Mouse (Mus musculus) embryonic facial prominence, embryonic 14.5 days (tissue): ENCODE data around the gene Zfp747. TPM values are rescaled to one million over a fixed set of nuclear protein-coding genes. Genes with fewer than 3 reads are reported as not detected.
"Not testable (repeated sequence)": the region's sequence is repeated elsewhere in the genome, so short reads cannot be mapped to it uniquely, and the experiment has no call there.

Experiments
- ATAC-seq: fragments of 200-750 bp; cut with Nextera tagmentation; 2 replicates; pipeline ENCODE4 v1.8.0; 2017; ENCODE audit warnings: low read depth, moderate number of reproducible peaks, moderate TSS enrichment
- DNase-seq: peaks from one replicate; pipeline ENCODE4 v3.0.0-alpha.2; 2015; ENCODE audit warnings: low spot score
- H3K27ac ChIP-seq: fragments of 300-500 bp; sonication (generic); replicated peaks from 2 replicates; pipeline ENCODE4 v1.5.1; 2014; ENCODE audit warnings: low read depth, mild to moderate bottlenecking, low read length, moderate library complexity
- H3K27me3 ChIP-seq: fragments of 300-500 bp; sonication (generic); replicated peaks from 2 replicates; pipeline ENCODE4 v1.6.1; 2014; ENCODE audit warnings: low read length; ENCODE audit not compliant: control insufficient read depth, insufficient read depth
- H3K36me3 ChIP-seq: fragments of 300-500 bp; sonication (generic); 2 replicates; pipeline ENCODE4 v1.6.1; 2014; ENCODE audit warnings: low read length, mixed read lengths; ENCODE audit not compliant: control insufficient read depth, insufficient read depth
- H3K4me1 ChIP-seq: fragments of 300-500 bp; sonication (generic); 2 replicates; pipeline ENCODE4 v1.6.1; 2014; ENCODE audit warnings: antibody characterized with exemption, low read length; ENCODE audit not compliant: control insufficient read depth, insufficient read depth
- H3K4me2 ChIP-seq: fragments of 300-500 bp; sonication (generic); 2 replicates; pipeline ENCODE4 v1.6.1; 2014; ENCODE audit warnings: low read depth, mild to moderate bottlenecking, low read length, moderate library complexity, mixed read lengths
- H3K4me3 ChIP-seq: fragments of 300-500 bp; sonication (generic); 2 replicates; pipeline ENCODE4 v1.5.1; 2014; ENCODE audit warnings: low read depth, mild to moderate bottlenecking, low read length
- H3K9ac ChIP-seq: fragments of 300-500 bp; sonication (generic); 2 replicates; pipeline ENCODE4 v1.6.1; 2014; ENCODE audit warnings: low read depth, mild to moderate bottlenecking, low read length, moderate library complexity, mixed read lengths
- H3K9me3 ChIP-seq: fragments of 300-500 bp; sonication (generic); 2 replicates; pipeline ENCODE4 v1.6.1; 2016; ENCODE audit warnings: low read length; ENCODE audit not compliant: control insufficient read depth
- WGBS: fragments of 180-500 bp; shearing (Covaris S2); extraction: QIAGEN DNeasy Blood & Tissue Kit; methylation state at CpG from one replicate; pipeline ENCODE4 v1.1.7; 2014; 5-methylcytosine and 5-hydroxymethylcytosine counted together
- polyA plus RNA-seq: library from polyadenylated mRNA; unstranded; fragments of >200 nt; fragmentation: Nextera tagmentation; extraction: Ambion mirVana; gene quantifications from 2 replicates; pipeline ENCODE4 v1.2.1, GENCODE M21; 2014

Gene Zfp747
- polyA plus RNA-seq, 1 experiment from 2014 or later, result 4.9 TPM

- Histone ChIP-seq H3K27ac (peak within 1 kb of the TSS; percentile 90), H3K27me3 (no peaks in the 10 kb centered on the region), H3K9me3 (no peaks in the 10 kb centered on the region), H3K4me3 (peak within 1 kb of the TSS; percentile 83), H3K4me1 (peaks cover 7% of the 10 kb centered on the region), H3K9ac (peak within 1 kb of the TSS; percentile 91), H3K36me3 (peaks cover 22% of the 10 kb centered on the region), H3K4me2 (peak within 1 kb of the TSS; percentile 84)
- under 1% methylated on average over 38 of the region's 76 CpGs for WGBS
- ATAC-seq, result peak; percentile 95
- DNase-seq, result peak; percentile 93
These were observed 30.1 kb downstream of the Zfp747 start, which contains the start of gene Zfp768 for GRCm38 (mm10) chr7:127345512-127346325. Gene Zfp768 (minus strand): TSS chr7:127345589.

- no peaks in the 10 kb centered on the region for H3K27me3 ChIP-seq
- peak overlapping the region; percentile 91 for H3K9ac ChIP-seq
- peak overlapping the region; percentile 84 for H3K4me2 ChIP-seq
- peak overlapping the region; percentile 83 for H3K4me3 ChIP-seq
- H3K27ac ChIP-seq, result peak overlapping the region; percentile 90
- DNase-seq (peak; percentile 24), ATAC-seq (peak; percentile 34)
- under 1% methylated on average over 30 of the region's 42 CpGs for WGBS
- H3K9me3 ChIP-seq, result no peaks in the 10 kb centered on the region
- H3K4me1 ChIP-seq, result peaks cover 7% of the 10 kb centered on the region
- peaks cover 22% of the 10 kb centered on the region for H3K36me3 ChIP-seq
These were observed 30.8 kb downstream of the Zfp747 start for GRCm38 (mm10) chr7:127345092-127345491.

GRCm38 (mm10) chr7:127344371-127344770 lies 31.5 kb downstream of the Zfp747 start:
- Histone ChIP-seq H3K9me3 (no peaks in the 10 kb centered on the region), H3K4me3 (peak overlapping the region; percentile 83), H3K27me3 (no peaks in the 10 kb centered on the region), H3K36me3 (peaks cover 22% of the 10 kb centered on the region), H3K27ac (no peak overlapping the region), H3K4me2 (peak overlapping the region; percentile 84), H3K9ac (peak overlapping the region; percentile 91), H3K4me1 (peaks cover 7% of the 10 kb centered on the region)
- ATAC-seq (no peak), DNase-seq (no peak)
- 88% methylated on average over 8 of the region's 8 CpGs for WGBS

- 95% methylated on average over 38 of the region's 38 CpGs for WGBS
- ATAC-seq (no peak), DNase-seq (no peak)
- H3K27me3 ChIP-seq, result no peaks in the 10 kb centered on the region
- H3K4me2 ChIP-seq, result no peak overlapping the region
- peaks cover 7% of the 10 kb centered on the region for H3K4me1 ChIP-seq
- peaks cover 22% of the 10 kb centered on the region for H3K36me3 ChIP-seq
- H3K27ac ChIP-seq, result no peak overlapping the region
- H3K9me3 ChIP-seq, result no peaks in the 10 kb centered on the region
- H3K9ac ChIP-seq, result no peak overlapping the region
- no peak overlapping the region for H3K4me3 ChIP-seq
These were observed 32.4 kb downstream of the Zfp747 start for GRCm38 (mm10) chr7:127343351-127344019.

GRCm38 (mm10) chr7:127342888-127343287 lies 33.0 kb downstream of the Zfp747 start:
- DNase-seq, result no peak
- no peak overlapping the region for H3K27ac ChIP-seq
- H3K36me3 ChIP-seq, result peaks cover 22% of the 10 kb centered on the region
- WGBS, result 90% methylated on average over 7 of the region's 7 CpGs
- no peak overlapping the region for H3K4me3 ChIP-seq
- no peaks in the 10 kb centered on the region for H3K27me3 ChIP-seq
- peaks cover 7% of the 10 kb centered on the region for H3K4me1 ChIP-seq
- no peaks in the 10 kb centered on the region for H3K9me3 ChIP-seq
- no peak overlapping the region for H3K4me2 ChIP-seq
- no peak overlapping the region for H3K9ac ChIP-seq
- ATAC-seq, result no peak

DNA sequence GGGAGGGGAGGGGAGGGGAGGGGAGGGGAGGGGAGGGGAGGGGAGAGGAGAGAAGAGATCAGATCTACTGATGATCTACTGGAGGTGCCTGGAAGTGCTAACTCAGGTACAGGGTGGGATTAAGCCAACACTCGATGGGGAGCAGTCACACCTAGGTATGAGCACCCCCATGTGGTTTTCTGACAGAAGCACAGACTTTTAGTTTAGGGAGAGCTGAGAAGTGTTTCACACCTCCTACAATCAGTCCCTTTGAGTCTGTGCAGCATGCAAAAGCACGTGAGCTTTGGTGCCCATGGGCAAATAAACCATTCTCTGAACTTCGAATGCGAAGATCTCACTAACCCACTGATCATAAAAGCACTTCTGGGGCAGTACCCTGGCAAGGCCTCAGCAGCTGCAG lies 33.5 kb downstream of the Zfp747 start:
- peaks cover 22% of the 10 kb centered on the region for H3K36me3 ChIP-seq
- H3K27ac ChIP-seq, result no peak overlapping the region
- 63% methylated on average over 4 of the region's 4 CpGs for WGBS
- no peak overlapping the region for H3K9ac ChIP-seq
- no peaks in the 10 kb centered on the region for H3K27me3 ChIP-seq
- DNase-seq (no peak), ATAC-seq (no peak)
- H3K4me3 ChIP-seq, result no peak overlapping the region
- no peak overlapping the region for H3K4me2 ChIP-seq
- no peaks in the 10 kb centered on the region for H3K9me3 ChIP-seq
- peaks cover 7% of the 10 kb centered on the region for H3K4me1 ChIP-seq

DNA sequence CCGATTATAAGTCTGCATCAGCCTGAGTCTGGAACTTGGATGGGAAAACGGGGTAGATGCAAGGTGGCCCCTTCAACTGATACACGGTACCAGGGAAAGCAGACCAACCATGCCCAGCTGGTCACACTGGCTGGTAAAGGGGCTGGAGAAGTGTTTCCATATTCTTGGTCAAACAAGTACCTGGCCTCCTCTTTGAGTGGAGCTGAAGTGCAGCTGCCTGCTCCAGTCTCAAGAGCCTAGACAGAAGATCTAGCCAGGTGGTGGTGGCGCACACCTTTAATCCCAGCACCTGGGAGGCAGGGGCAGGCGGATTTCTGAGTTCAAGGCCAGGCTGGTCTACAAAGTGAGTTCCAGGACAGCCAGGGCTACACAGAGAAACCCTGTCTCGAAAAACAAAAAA lies 34.0 kb downstream of the Zfp747 start:
- not testable (repeated sequence) for H3K9ac ChIP-seq, H3K4me2 ChIP-seq, H3K4me3 ChIP-seq, H3K27ac ChIP-seq, DNase-seq, H3K4me1 ChIP-seq, H3K27me3 ChIP-seq, ATAC-seq, H3K9me3 ChIP-seq
- WGBS, result 93% methylated on average over 6 of the region's 6 CpGs
- H3K36me3 ChIP-seq, result peaks cover 22% of the 10 kb centered on the region

GRCm38 (mm10) chr7:127341356-127341755 lies 34.5 kb downstream of the Zfp747 start:
- H3K4me2 ChIP-seq, result no peak overlapping the region
- DNase-seq, result no peak
- no peak overlapping the region for H3K9ac ChIP-seq
- no peaks in the 10 kb centered on the region for H3K27me3 ChIP-seq
- ATAC-seq, result no peak
- peaks cover 22% of the 10 kb centered on the region for H3K36me3 ChIP-seq
- H3K4me3 ChIP-seq, result no peak overlapping the region
- H3K9me3 ChIP-seq, result no peaks in the 10 kb centered on the region
- H3K27ac ChIP-seq, result no peak overlapping the region
- peaks cover 7% of the 10 kb centered on the region; the same call in 1 of the 2 replicates for H3K4me1 ChIP-seq
- 96% methylated on average over 8 of the region's 8 CpGs for WGBS
